Mouse (Mus musculus) kidney, postnatal 14 days (tissue): ENCODE data around the gene Slain2.

Experiments used
- DNase-seq: peaks from one replicate; pipeline ENCODE4 v3.0.0; 2022; ENCODE audit warnings: mixed read lengths

The Slain2 gene

DNA sequence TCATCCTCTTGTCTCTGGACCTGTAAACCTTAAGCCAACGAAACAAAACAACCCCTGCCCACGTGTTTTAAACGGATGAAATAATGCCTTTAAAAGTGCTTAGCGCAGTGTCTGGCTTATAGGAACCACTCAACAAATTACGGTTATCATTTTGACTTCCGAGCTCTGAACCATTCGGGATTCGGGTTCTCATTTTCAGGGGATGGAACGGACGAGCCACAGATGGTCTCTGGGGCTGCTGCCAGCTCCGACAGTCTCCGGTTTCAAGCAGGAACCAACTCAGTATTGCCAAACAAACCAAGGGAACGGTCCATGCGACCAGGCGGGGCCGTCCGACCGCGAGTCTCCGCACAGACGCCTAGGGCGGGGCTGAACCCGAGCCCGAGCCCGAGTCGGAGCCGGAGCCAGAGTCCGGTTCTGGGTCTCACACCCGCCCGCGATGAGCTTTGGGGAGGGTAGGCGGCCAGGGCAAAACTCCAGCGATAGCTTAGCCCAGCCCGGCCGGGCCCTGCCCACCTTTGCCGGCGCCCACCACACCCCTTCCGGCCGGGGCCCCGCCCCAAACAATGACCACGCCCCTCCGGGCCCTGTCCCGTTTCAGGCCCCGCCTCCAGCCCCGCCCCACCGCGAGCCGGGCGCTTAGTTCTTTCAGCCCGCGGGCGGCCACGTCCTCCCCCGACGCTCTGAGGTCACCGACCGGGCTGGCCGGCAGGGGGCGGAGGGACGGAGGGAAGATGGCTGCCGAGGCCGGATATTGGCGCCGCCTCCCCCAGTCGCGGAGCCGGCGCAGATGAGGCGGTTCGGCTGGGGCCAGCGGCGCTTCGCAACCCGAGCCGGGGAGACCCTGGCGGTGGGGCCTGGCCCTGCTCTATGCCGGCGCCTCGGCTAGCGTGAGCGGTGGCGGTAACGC, at the start of gene Slain2:
Gene Slain2 (plus strand): TSS at position 657 of the 910 bp plus-strand sequence.
- peak; percentile 99 for DNase-seq

DNA sequence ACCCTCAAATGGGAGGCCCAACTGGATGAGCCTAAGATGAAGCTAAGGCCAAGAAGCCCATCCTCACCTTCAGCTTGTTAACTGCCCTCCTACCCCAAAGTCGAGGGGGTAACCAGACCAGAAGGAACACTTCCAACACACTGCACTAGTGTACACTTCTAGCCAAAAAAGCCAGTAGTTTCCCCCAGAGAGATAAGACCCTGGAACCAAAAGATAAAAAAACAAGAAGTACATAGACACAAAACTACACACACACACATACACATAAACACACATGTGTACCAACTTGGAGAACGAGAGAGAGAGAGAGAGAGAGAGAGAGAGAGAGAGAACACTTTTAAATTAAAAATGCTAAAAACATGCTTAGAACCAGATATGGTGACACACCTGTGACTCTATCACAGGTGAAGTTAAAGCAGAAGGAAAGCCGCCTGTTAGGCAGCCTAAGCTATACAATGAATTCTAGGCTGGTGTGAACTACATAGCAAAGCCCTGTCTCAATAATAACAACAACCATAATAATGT, 49.4 kb upstream of the Slain2 start:
- DNase-seq: no peak

DNA sequence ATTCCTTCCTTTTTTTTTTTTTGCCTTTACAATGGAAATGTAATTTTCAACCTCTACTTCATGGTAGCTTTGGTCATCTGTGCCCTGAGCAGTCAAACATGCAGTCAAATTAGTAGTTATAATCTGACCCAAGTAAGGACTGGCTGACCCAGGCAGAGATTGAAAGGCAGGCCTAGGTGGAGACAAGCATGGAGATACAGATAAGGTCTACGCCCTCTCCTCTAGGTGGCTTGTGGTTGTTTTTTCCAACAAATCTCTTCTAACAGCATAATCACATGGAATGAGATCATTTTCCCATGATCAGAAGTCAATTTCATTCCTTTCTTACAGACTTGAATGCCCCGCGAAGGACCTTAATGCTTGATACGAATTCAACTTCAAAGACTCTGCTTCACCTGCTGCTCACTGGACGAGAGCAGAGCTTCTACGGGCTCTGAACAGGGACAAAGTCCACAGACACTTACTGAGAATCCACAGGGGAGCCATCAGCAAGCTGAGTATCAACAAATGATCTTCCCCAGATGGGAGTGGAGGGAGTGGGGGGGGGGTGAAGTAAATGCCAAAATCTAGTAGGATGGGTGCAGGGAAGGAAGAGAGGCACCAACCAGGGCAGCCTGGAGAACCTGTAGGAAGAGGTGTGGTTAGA, 47.7 kb upstream of the Slain2 start:
- no peak for DNase-seq

DNA sequence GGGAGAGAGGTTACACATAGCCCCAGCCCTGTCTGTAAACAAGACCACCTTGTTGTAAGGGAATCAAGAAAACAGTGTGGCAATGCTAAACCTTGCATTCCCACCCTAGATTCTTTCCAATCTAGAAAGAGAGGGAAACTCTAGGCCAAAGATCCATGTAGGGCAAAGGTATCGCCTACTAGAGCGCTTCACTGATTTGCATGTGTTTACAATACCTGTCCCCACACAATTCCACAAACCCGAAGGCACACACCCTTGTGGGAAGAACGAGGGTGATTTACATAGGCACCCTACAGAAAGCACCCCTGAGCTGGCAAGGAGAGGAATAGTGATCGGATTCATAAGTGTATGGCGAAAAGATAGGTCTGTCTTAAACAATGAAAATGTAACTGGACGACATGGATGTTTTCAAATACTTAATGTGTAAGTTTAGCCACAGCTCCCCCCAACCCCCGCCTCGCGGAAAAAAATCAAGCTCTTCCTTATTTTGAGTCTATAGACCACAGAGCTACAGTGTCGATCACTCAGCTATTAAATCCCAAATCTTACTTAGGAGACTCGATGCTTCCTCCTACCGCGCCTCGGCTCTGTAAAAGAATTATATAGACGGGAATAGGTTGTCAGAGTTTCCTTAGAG, 47.0 kb upstream of the Slain2 start:
- DNase-seq: no peak

DNA sequence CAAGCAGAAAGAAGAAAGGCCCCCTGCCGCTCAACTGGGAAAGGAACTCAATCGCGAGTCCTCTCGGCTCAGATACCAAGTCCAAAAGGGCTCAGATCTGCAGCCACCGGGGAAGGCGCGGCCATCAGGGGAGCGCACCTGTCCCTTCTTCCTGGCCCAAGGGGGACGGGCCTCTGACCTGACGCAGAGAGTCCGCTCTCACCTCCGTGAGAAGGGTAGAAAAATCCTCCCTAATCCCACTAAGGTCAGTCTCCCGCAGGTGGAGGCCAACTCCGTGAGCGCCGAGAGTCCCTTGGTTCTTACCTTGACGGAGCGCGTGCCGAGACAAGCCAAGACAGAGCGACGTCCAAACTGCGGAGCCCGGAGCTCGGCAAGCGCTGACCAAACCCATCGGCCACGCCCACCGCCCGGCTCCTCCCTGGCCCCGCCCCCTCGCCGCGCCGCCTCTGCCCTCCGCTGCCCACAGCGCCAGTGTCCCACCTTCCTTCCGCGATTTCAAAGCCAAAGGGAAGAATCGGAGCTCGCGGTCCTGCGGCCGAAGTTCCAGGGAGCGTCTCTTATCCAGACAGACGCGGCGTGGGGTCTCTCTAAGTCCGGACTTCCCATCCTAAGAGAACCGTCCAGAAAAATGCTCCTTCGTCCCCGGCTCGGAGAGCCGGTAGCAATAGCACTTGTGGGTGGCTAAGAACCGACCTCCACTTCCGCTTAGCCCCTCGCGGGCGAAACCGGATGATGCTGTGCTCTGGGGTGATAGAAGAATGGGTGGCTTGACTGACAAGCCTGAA, 45.8 kb upstream of the Slain2 start, which contains the start of gene Tec:
Gene Tec (minus strand): TSS at position 393 of the 785 bp plus-strand sequence.
- DNase-seq: peak; percentile 95

DNA sequence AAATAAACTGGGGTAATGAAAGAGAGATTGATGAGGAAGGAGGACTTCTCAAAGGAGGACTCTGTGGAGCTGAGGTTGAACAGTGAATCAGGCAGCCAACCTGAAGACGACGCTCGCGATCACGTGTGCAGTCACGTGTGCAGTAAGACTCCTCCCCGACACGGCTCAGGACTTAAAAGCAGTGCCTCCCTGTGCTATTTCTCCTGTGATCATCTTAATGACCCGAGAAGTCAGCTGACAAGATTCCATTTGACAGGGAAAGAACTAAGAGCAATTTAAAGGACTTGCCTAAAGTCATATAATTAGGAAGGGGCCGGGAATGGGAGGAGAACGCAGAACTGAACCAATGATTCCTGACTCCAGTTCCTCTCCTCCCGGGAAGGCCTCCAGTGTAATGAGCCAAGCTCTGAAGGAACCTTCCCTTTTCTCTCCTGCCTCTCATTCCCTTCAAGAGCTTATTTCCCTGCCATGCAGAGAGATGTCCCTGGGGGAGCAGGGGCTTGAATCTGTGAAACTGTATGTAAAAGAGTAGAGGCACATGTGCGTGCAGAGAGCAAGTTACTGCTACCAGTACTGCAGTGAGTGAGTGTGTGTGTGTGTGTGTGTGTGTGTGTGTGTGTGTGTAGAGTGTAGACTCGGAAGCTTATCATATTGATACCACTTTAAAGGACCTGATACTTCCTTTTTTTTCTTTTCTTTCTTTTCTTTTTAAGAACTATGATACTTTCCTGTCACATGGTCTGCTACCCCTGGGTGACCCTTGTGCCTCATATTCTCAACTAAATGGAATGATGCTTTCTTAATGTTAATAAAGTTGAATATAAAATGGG, 44.1 kb upstream of the Slain2 start:
- DNase-seq: no peak

DNA sequence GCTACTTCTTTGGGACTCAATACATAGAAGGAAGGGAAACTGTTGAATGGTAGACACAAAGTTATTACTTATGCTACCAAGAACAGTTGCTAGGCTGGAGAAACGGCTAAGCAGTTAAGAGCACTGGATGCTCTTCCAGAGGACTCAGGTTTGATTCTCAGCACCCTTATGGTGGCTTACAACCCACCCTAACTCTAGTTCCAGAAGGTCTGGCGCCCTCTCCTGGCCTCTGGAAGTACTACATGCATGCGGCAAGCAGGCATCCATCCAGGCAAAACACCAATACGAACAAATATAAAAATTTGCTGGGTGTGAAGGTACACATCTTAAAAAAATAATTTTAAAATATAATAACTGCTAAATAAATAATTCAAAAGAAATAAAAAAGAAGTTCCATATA, 43.0 kb upstream of the Slain2 start:
- no peak for DNase-seq

DNA sequence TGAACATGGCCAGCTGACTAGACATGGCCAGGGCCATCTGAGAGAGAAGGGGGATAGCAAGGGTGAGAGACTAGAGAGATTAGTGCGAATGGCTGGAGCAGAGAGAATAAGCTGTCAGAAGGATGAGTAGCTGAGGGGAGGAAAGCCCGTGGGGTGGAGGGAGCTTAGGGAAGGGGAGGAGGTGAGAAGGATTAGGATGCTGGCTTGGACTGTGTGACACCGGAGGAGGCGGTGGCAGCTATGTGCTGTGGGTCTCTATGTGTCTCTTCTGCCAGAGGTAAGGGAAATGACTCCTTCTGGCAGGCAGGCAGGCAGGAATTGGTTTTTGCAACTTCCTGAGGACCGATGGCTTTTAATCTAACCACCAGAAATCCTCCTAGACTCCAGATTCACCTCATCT, 34.4 kb upstream of the Slain2 start:
- DNase-seq: no peak

DNA sequence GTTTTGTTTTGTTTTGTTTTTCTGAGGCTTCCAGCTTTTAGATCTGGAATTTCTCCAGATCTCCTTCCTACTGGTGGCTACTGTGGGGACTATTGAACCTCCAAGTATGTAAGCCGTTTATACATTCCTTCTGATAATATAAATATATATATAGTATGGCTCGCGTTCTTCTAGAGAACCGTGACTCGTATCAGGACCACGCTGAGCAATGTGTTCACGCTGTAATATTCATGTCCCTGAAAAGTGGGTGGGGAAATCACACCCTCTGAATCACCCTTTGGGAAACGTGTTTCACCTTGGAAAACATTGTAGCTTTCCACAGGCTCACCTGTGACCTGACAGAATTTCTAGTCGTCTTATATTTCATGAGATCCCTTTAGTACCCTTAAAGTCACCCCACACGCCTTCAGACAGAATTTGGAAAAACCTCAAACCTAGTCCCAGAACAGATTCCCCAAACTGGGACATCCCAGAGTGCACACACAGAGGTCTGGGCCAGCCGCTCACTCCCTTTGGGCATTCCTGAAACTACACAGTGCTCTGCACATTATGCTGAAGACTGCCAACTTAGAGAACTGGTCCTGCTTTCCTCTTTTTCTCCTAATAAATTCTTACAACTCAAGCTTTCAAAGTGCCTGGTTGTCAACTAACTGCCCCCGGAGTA, 32.2 kb upstream of the Slain2 start:
- DNase-seq: no peak

DNA sequence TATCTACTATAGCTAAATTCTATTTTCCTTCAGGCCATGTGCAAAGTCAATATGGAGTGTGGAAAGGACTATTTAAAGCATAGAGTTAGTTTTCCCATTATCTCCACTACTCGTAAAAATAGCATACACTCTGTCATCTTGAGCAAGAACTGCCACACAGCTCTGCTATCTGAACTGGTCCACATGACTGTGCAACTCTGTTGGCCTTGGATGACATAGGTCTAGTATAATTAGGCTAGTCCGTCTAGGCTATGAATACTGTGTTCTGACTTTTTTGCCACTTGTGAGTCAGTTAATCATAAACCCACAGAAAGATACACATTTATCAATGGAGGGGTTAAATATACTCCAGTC, 31.7 kb upstream of the Slain2 start:
- DNase-seq: no peak

DNA sequence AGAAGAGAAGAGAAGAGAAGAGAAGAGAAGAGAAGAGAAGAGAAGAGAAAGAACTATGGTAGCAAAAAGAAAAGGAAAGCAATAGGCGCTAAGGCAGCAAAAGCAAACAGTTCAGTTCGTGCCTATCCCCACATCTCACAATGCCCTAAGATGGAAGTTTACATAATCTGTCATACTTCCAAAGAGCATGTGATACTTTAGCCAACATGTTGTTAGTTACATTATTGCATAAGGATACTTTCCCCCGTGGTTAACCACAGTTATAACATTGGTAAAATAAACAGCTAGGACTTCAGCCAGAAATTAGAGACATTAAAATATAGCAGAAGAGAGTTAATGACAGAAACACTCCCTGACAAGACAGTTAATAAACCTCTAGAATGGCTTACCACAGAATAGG, 30.4 kb upstream of the Slain2 start:
- no peak for DNase-seq

DNA sequence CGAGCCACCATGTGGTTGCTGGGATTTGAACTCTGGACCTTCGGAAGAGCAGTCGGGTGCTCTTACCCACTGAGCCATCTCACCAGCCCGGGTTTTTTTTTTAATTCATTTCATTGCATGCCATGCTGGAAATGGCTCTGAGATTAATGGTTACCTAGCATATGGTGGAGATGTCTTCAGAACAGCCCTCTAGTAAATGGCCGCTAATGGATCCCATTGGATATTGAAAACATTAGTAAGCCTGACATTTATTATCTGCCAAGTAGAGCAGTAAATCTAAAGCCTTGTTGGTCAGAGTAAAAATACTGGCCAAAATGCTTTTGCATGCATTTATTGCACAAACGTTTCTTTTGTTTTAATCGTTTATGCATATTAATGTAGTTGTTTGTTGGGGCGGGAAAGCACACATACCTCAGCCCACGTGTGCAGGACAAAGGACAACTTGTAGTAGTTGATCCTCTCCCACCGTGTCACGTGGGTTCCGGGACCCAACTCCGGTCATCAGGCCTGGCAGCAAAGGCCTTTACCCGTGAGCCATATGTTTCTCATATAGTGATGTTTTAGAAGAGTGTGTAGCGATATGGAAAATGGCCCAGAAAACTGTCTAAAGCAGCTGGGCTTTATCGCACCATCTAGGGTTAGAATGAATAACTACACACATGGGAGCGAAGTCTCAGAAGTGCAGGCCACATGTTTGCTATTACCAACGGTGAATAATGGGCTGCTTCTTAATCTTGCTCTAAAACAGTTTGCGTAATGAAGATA, 27.5 kb upstream of the Slain2 start:
- DNase-seq: no peak

DNA sequence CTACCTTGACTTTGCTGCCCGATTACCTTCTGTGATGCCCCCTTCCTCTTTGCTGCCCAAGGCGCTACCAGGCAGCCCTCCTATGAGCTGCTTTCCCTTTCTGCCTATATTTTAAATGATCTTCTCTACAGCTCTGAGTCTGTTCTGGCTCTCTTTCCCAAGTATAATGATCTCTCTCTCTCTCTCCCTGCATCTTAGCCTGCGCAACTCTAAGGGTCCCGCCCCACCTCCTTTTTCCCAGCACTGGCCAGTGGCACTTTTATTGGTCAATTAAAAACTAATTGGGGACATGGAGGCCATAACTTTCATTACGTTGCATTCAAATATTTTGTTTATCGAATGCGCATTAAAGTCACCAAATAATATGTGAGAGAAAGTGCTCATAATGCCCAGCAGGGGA, 25.8 kb upstream of the Slain2 start:
- no peak for DNase-seq

DNA sequence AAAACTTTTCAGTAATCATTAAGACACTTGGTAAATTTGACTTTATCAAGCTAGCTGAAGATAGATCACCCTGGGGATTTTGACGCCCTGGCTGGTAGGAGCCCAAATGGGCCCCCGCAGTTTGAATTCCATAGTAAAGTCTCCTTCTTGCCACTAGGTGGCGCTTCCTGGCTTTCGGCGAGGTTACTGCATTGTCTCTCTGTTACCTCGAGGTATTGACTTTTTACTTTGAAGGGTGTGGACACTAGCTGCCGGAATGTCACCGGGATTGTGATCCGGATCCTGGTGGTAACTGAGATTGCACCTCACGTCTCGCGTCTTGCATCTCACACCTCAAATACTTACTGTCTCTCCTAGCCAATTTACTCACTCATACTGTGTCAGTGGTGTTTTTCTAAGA, 22.6 kb upstream of the Slain2 start:
- DNase-seq: peak; percentile 67

DNA sequence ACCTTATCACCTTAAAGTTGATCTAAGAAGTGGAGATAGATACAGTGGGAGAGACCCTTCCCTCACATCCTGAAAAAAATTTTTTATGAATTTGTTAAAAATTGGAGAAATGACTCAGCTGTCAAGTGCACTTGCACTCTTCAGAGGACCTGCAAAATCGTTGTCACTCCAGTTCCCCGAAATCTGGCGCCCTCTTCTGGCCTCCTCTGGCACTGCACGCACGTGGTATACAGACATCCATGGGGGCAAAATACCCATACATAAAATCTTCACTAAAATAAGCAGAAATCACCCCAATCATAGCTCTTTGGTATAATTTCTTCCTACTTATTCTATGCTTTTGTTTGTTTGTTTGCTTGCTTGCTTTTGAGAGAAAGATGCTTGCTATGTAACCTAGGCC, 20.1 kb upstream of the Slain2 start:
- no peak for DNase-seq

DNA sequence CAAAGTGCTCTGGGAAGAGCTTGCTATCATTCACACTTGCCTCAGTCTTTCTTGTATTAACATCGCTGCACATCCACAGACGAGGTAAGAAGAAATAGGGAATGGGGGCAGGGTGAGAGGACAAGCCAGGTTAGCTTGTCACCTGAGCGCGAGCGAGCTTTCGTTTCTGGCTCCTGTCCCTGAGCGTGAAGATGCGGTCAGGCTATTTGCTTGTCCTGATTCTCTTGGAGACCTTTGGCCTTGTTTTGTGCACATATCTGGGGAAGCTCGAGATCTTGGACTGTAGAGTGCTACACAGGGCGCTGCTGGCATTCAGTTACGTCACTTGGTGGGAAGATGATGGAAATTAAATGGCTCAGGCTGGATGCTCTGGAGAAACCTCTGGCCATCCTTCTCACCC, 18.8 kb upstream of the Slain2 start:
- no peak for DNase-seq

DNA sequence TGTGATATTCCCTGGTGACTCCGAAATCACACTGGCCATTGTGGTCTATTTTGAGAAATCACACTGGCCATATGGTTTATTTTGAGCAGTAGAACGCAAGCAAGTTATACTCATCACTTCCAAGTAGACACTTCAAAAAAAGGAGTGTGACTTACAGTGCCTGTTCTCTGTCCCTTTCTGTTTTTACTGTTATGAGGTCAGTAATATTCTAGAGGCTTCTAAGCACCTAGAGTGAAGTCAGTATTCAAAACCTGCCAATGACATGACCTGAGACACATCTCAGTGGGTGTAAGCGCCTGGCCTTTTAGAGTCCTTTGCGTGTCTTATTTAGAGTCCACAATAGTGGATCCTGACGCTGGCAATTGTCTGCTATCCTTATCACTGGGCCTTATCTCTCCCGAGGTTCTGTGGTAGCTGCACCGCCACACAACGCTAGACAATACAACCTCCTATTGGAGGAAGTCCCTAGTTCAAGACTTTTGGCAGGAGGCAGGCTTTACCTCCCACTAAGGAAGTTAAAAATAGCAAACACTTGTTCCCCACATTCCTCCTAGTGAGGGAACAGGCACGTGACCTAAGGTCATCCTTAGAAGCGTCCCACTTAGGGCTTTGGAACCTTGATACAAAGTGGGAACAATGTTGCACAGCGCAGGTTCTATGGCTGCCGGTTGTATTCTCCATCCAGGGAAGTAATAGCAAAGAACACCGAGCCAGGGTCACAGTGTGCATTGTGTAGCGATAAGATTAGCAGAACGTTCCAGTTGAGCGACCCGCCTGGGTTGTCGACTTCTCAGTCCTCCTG, 17.4 kb upstream of the Slain2 start:
- no peak for DNase-seq

DNA sequence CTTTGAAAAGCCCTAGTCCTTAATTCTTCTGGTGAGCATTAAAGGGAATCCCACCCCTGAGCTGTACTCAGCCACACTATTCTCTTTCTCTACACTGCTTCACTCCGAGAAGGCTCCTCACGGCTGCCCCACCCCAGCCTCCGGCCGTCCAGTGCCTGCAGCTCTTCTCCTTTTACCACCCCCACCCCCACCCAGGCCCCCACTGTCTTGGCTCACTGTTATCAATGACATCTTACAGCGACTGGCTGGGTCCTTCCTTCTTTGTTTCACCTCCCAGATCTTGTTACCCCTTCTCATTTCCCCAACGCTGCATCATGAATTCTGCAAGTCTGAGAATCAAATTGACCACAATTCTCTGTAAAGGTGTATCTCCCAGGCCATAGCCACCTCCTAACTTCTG, 16.1 kb upstream of the Slain2 start:
- DNase-seq: no peak

DNA sequence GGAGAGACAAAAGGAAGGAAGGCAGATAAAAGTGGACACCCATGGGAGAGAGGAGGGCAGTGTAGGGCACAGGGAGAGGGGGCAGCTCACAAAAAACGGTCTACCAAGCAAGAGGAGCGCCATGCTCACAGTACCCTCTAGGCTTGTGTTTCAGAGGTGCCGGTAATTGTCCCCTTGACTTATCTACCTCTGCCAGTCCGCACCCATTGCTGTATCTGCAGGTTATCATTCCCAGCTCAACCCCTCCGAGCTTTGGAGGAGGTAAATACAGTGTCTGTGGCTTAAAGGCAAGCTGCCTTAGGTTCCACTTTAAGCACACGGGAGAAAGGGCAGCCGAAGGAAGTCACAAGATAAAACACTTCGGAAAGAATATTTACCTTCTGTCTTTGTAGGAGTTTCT, 14.8 kb upstream of the Slain2 start:
- DNase-seq: no peak

DNA sequence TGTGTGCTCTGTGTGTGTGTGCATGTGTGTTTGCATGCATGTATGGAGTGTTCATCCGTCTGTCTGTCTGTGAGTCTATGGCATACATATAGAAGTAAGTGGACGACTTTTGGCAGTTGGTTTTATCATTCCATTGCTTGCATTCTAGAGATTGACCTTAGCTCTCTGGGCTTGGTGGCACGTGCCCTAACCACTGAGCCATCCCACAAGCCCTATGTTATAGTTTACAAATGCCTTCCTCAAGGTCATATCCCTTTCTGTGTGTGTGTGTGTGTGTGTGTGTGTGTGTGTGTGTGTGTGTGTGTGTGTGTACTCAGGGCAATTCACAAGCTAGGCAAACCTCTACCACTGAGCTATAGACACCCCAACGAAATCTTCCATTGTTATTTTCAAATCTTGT, 12.2 kb upstream of the Slain2 start:
- DNase-seq: no peak
